Mouse (Mus musculus) megakaryocyte, embryonic 14.5 days (primary cell): ENCODE results near the gene 1700010I14Rik.

Experiments
- FLI1 ChIP-seq: IDR thresholded peaks from 2 replicates; pipeline ENCODE4 v1.6.1; 2012; ENCODE audit warnings: low read length, inconsistent platforms, mixed read lengths
- GATA1 ChIP-seq: IDR thresholded peaks from 3 replicates; pipeline ENCODE4 v1.6.1; 2012; ENCODE audit warnings: mixed read lengths, low read length, inconsistent platforms, borderline replicate concordance

- TF ChIP-seq FLI1 (no peak), GATA1 (no peak)
Observed at GRCm38 (mm10) chr17:8958125-8958524, 30.0 kb upstream of the 1700010I14Rik start.
